Mouse (Mus musculus) liver, embryonic 14.5 days (tissue): Measurements from ENCODE around the gene Spout1.

ENCODE experiments used
- CTCF ChIP-seq: IDR thresholded peaks from 2 replicates; pipeline ENCODE4 v1.5.1; 2016; ENCODE audit warnings: antibody characterized with exemption, low read depth, control low read depth
- EP300 ChIP-seq: IDR thresholded peaks from 2 replicates; pipeline ENCODE4 v1.6.1; 2016; ENCODE audit warnings: antibody characterized with exemption, low read depth

DNA sequence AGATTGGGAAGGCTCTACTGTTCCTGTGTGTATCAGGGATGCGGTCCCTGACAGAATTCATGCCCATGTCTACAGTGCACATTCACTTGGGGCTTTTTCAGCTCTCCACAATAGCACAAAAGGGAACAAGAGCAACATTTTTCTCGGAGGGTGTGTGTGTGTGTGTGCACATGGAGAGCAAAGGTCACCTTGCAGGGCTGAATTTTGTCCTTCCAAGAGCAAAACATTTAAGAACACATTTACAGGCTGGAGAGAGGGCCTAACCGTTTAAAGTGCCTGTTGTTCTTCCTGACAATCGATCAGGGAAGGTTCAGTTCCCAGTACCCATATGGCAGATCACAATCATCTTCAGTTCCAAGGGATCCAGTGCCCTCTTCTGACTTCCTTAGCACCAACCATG, 48.1 kb downstream of the Spout1 start:
- TF ChIP-seq CTCF = no peak
- TF ChIP-seq EP300 = no peak
